Mouse (Mus musculus): ENCODE results near the gene Gm10134.

The Gm10134 gene

DNA sequence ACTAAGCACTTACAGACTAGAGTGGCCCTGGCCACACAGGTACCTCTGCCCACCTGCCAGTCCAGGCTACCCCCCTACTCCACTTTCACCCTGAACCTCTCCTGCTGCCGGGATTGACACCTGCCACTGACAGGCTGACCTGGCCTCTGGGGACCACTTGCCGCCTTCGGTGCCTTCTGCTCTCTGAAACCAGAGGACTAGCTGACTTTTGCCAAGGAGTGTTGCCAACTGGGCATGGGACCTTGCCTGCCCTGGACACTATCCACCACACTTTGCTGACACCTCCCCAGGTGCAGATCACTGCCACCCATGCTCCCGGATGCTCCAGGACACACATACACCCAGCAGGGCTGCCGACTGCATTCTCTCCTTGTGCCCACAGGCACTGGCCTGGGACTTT lies 46.4 kb downstream of the Gm10134 start:
- DNase-seq (ENCODE audit: extremely low spot score, low read depth, low spot score): no peak

All from hindlimb bud, embryonic 11.5 days (tissue).